Mouse (Mus musculus): ENCODE measurements at regions not wholly inside any gene's neighbourhood (a gene's known extent, or its start where the extent isn't known, plus 50 kb on each side); places are given as distances from the start of the nearest gene placed in this dataset.
A peak's percentile ranks its signal among the peaks of the same experiment; 100 is the strongest.
"Not testable (repeated sequence)": the region's sequence is repeated elsewhere in the genome, so short reads cannot be mapped to it uniquely, and the experiment has no call there.

DNA sequence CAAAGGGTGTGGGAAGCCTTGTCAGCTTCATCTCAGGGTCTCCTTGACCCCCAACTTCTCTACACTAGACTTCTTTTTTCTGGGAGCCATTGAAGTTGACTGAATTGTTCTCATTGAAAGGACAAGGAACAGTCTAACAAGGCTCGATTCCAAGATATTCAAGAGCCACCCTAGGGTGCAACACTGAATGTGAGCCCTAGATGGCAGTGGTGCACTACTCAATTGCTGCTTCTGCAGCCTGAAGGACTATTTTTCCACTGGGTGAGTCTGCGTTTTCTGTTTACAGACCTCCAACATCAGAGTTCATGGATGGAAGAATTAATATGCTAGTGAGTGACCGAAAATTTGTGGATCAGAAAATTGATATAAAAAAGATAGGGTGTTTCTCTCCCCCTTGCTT is 161.5 kb downstream of the Hpcal1 start:
- peak; percentile 31 to 44 for DNase-seq

DNA sequence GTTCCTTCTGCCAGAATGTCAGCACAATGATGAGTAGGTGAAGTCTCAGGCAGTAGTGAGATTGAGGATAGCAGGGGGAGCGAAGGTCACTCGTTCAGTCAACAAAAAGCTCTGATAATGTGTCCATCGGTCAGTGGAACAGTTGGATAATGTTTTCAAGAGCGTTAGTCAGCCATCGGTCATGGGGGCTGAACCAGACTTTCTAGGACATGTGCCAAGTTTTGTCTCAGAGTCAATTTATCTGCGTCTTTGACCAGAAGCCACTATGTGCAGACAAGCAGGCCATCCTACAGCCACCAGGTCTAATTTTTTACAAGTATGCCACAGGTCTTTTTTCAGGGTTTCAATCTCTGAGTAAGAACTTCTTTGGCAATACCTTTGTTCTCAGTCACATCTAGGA is 181.8 kb downstream of the Hpcal1 start:
- not testable (repeated sequence) for DNase-seq

DNA sequence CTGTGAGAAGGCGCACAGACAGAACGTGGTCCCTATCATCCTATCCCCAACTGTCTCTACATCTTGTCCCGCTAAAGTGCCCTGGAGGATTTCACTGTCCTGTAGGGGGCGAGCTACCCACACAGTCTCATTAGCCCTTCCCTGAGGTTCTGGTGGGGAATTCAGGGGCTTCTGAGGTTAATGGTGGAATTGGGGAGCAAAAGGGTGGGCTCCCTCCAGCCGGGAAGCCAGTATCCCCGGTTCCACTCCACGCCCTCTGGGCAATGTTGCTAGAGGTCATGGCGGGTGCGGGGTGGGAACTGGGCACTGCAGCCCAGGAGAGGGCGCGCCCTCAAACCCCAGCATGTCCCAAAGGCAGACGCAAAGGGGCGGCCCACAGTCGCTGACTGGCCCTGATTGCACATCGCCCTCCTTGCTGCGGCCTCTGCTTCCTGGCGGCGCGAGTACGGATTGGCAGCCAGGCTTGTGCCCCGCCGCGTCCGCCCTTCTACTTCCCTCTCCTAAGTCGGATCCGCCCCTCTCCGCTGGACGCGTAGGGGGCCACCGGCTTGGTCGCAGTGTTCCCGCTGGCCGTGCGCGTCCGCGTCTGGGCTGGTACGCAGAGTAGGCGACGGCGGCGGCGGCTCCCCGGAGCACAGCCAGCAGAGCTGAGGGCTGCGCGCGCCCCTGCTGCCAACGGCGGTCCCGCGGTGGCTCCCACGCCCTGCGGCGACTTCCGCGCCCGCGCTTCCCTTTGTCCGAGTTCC is 190.9 kb downstream of the Hpcal1 start:
- DNase-seq: peak; percentile 53 to 62

DNA sequence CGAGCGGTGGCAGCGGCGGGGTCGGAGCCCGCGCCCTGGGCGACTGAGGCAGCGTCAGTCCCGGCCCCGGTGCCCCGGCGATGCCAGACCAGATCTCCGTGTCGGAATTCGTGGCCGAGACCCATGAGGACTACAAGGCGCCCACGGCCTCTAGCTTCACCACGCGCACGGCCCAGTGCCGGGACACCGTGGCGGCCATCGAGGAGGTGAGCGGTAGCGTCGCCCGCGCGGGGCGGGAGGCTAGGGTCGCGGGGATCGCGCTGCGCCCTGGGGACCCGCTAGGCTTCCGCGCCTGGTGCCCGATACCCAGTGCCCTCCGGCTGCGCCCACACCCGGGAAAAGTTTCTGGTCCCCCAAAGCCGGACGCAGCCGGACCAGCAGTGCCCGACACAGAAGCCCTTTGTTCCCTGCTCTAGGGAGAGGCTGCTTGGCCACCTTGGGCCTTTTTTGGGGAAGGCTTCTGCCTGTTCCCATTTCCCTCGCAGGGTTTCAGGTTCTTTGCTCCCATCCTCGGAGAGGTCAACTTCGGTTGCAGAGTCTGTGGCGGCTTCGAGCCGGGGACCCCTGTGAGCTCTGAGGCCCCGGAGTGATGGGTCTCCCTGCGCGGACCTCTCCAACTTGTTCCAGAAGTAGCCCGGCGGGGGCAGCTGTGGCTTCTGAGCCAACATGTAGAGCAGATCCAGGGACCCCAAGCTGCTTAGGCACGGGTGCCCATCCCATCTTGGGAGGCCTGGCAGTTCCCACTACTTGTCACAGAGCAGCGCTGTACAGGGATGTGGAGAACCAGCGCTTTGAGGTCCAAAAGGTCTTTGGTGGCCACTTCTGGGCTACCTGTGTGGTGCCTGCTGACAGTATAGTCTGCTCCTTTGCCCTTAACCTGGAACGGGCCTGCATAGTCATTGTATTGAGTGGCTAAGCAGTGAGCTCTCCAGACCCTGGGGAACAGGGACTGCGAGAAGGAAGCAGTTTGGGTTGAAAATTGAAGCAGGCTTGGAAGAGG is 191.8 kb downstream of the Hpcal1 start:
- DNase-seq: peak; percentile 2

DNA sequence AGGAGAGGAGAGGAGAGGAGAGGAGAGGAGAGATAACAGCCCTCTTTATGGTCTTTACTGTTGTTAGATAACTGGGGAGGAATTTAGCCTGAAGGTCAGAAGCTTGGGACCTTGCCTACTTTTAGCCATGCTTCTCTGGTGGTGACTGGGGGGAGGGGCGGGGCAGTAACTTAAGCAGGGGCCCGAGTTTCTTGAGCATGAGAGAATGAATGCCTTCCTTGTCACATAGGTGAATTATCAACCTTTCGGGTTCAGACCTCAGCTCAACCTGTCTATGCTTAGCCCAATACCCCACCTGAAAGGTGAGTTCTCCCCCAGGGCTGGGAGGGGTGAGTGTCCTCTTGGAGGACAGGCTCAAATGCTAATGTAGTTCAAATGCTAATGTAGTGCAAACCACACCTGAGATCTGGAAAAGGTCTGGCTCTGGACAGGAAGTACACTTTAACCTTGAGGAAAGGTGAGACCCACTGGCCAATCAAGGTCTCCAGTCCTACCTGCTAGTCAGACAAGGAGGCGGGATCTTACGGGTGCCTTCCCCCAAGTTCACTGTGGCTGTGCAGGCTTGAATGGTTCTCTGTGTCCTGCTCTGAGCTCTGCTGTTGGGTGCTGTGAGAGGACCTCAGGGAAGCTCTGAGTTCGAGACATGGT is 201.1 kb downstream of the Hpcal1 start:
- not testable (repeated sequence) for DNase-seq

DNA sequence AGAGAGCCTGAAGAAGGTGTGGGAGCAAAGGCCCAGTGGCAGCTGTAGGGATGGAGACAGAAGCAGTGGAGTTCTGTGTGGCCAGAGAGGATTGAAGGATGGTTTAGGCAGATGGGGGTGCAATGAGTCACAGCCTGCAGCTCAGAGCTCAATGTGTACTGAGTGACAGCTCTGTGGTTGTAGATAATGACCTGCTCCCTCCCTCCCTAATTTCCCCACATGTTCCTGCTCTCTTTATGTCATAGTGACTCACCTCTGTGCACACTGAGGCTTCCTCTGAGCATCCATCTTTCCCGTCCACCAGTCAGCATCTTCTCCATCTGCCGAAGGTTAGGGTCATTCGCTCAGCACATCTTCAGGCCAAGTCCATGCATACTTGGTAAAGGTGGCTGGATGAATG is 222.4 kb downstream of the Hpcal1 start:
- not testable (repeated sequence) for DNase-seq
